Mouse (Mus musculus): ENCODE results near the gene Tmod4.

Tmod4 gene

DNA sequence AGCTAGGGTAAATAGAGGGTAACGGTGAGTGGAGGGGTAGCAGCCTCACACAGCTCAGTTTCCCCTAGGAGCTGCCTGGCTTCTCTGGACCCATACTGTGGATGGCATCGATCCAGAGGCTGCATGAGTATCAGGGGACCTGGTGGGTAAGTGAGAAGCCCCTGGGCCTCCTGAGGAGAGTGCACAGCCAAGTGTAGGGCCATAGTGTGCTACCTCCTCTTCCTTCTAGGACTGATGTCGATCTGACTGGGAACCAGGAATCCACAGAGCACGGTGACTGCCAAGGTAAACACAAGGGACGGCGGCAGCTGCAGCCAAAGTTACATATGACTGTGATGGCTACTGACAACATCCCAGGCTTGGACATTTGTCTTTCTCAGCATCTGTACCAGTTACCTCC is 46.8 kb downstream of the Tmod4 start:
- DNase-seq (ENCODE audit: inconsistent age in 2 of 2, low spot score in 1 of 2), result no peak

DNA sequence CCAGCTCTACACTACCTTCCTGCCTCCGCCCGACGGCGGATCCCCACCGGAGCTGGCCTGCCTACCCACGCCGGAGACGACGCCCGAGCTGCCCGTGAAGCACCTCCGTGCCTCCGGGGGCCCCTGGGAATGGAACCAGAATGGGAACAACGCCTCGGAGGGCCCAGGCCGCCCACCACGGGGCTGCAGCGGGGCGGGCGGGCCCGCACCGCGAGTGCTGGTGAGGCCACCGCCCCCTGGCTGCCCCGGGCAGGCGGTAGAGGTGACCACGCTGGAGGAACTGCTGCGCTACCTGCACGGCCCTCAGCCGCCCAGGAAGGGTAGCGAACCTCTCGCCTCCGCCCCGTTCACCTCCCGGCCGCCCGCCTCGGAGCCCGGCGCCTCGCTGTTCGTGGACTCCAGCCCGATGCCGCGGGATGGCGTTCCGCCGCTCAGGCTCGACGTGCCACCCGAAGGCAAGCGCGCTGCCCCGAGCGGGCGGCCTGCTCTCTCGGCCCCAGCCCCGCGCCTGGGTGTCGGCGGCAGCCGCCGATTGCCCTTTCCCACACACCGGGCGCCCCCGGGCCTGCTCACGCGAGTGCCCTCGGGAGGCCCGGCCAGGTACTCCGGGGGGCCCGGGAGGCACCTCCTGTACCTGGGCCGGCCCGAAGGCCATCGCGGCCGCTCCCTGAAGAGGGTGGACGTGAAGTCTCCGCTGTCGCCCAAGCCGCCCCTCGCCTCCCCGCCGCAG is 48.4 kb downstream of the Tmod4 start:
- no peak for DNase-seq (ENCODE audit: inconsistent age in 2 of 2, low spot score in 1 of 2)

DNA sequence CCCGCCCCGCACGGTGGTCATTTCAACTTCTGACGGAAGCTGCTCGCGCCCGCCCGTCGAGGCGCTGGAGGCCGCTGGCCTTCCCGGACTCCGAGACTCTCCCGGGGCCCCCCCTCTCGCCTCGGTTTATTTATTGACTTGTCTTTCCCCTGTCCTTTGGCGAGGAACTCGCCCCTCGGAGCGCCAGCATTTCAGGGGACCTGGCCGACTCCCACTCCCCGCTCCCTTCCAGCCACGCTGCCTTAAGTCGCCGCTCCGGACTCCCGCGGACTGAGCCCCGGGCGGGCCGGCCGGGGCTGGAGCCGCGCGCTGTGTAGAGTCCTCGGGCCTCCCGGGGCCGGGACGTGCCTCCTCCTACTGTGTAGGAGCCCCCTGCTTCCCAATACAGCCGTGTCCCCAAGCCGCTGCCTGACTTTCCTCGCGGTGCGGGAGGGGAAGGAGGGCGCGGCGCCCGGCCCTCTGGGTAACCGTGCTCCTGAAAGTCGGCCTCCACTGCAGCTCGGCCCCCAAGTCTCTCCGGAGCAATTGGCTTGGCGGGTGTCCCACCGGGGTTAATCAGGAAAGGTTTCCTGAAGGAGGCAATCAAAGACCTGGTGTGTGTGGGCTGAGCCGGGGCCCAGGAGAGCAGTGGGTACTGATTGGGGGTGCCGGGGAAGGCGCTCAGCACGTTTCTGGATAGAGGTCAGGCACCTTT is 49.1 kb downstream of the Tmod4 start:
- DNase-seq (ENCODE audit: inconsistent age in 2 of 2, low spot score in 1 of 2), result peak; percentile 36 to 71

DNA sequence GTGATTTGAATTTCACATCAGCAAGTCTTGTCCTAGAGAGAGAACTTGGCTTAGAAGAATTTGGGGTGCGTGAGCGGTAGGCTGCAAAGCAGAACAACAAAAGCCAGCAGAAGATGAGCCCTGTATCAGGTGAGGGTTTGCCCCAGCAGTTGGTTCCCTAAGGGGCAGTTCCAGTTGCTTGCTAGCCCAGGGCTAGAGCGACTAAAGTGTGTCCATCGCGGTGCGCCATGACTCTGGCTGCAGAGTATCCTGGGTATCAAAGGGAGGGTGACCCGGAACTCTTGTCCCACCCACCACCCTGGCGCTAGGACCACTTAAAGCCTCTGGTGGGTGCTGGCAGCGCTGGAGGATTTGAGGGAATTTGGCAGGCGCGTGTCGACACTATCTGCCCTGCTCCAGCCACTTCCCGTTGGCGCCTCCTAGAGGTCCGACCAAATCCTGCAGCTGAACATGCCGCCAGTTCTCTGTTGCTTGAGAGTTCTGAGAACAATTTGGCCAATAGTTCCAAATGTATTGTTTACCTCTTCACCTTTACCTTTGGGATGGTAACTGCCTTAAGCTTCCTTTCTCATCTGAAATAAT is 49.8 kb downstream of the Tmod4 start:
- DNase-seq (ENCODE audit: inconsistent age in 2 of 2, low spot score in 1 of 2), result peak; percentile 85 to 96

DNA sequence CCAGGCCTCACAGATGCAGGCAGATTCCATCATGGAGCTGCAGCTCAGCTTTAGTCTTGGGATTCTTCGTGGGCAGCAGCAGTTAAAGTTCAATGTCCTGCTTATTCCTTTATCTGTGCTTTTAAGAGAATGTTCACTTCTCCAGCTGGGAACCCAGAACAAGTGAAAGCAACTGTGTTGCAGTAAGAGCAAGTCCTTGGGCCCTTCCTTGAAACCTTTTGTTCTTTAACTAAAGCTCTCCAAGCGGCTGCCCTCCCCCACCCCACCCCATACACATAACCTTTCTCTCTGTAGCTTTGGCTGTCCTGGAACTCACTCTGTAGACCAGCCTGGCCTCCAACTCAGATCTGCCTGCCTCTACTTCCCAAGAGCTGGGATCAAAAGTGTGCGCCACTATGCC is 52.2 kb downstream of the Tmod4 start:
- DNase-seq (ENCODE audit: inconsistent age in 2 of 2, low spot score in 1 of 2), result no peak

DNA sequence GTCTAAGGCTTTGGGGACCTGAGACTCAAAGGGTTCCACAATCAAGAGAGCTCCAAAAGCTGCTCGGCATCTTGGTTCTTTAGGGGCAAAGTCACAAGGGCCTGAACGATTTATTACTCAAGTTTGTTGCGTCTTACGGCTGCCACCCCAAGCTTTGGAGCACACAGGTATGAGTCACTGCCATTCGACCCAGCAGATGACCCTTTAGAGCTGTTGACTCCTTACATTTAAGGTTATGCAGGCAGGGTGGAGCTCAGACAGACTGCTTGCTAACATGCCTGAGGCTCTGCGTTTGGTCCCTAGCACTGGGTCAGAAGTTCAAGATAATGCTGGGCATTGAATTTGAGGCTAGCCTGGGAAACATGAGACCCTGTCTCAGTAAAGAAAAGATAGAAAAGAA is 53.3 kb downstream of the Tmod4 start:
- no peak for DNase-seq (ENCODE audit: inconsistent age in 2 of 2, low spot score in 1 of 2)

Data from adrenal gland, adult (tissue).